Mouse (Mus musculus): ENCODE measurements around the gene Spred2.

DNA sequence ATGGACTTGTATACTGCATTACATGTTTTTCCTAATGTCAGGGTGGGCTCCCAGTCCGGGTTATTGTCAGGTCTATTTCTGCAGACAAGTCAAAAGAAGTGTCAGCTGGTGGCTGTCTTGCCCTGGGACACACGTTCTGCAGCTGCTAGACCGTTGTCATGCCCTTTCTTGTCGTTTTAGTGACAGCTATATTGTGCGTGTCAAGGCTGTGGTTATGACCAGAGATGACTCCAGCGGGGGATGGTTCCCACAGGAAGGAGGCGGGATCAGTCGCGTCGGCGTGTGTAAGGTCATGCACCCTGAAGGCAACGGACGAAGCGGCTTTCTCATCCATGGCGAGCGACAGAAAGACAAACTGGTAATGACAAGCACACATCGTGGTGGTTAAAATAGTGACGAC lies 73.8 kb downstream of the Spred2 start:
- TF ChIP-seq POLR2A (IDR thresholded peaks at IDR 0.05; ENCODE audit: insufficient read depth, low read depth, low read length) (no peak), CTCF (IDR thresholded peaks at IDR 0.05; ENCODE audit: insufficient read depth, low read depth, low read length) (no peak)
